Mouse (Mus musculus): ENCODE data around the gene Malsu1. TPM values are rescaled to one million over a fixed set of nuclear protein-coding genes. Genes with fewer than 3 reads are reported as not detected.

The Malsu1 gene
- 57.5 TPM for polyA plus RNA-seq (2017; shearing (Covaris generic))

DNA sequence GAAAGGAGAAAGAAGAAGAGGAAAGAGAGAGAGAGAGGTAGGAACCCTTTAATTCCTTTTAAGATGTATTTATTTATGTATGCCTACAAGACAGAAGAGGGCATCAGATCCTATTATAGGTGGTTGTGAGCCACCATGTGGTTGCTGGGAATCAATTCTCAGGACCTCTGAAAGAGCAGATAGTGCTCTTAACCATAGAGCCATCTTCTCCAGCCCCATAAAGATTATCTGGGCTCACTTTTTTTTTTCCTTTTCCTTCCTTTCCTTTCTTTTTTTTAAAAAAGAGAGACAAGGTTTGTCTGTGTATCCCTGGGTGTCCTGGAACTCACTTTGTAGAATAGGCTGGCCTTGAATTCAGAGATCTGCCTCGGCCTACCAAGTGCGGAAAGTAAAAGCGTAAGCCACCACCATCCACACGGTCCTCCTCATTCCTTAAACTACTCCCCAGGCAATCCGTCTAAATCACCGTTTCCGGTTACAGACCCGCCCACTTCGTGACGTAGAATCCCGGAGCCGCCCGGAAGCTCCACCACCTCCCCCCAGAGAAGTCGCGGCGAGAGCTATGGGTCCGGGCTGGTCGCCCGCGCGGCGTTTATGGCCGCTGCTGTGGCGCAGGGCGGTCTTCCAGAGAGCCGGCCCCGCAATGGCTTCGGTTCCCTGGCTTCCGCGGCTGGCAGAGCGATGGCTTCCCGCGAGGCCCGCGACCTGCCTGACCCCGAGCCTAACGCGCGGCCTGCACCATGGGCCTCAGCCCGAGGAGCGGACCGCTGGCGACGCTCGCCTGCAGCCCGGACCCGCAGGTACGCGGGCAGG is at the start of gene Malsu1:
Malsu1 (plus strand) TSS at position 492 of the 813 bp plus-strand sequence.

GRCm38 (mm10) chr6:49036275-49037267 is 37.0 kb upstream of the Malsu1 start, which contains the start of gene Gpnmb:
TSS of gene Gpnmb (plus strand) at chr6:49036546.

Other genes starting within 250 kb of the Malsu1 start
- gene Tmem176a, start 232.9 kb upstream of the Malsu1 start, polyA plus RNA-seq (2017; shearing (Covaris generic)): 9.4 TPM
- gene Tmem176b, start 232.3 kb upstream of the Malsu1 start, polyA plus RNA-seq (2017; shearing (Covaris generic)): 14.1 TPM
- not detected for gene Aoc1, start 200.9 kb upstream of the Malsu1 start, polyA plus RNA-seq (2017; shearing (Covaris generic))
- gene 1600015I10Rik, start 143.9 kb upstream of the Malsu1 start, polyA plus RNA-seq (2017; shearing (Covaris generic)): not detected
- gene Doxl2, start 98.8 kb upstream of the Malsu1 start, polyA plus RNA-seq (2017; shearing (Covaris generic)): not detected
- 0.32 TPM for gene Svs1, start 86.9 kb upstream of the Malsu1 start, polyA plus RNA-seq (2017; shearing (Covaris generic))
- 0.72 TPM for gene Gpnmb, start 37.2 kb upstream of the Malsu1 start, polyA plus RNA-seq (2017; shearing (Covaris generic))
- 0.61 TPM for gene Igf2bp3, start 141.2 kb downstream of the Malsu1 start, polyA plus RNA-seq (2017; shearing (Covaris generic))
- 68.5 TPM for gene Tra2a, start 190.2 kb downstream of the Malsu1 start, polyA plus RNA-seq (2017; shearing (Covaris generic))
- 6.4 TPM for gene Ccdc126, start 245.5 kb downstream of the Malsu1 start, polyA plus RNA-seq (2017; shearing (Covaris generic))